Mouse (Mus musculus) forebrain, embryonic 13.5 days (tissue): ENCODE results near the gene Olfr1388. TPM values are rescaled to one million over a fixed set of nuclear protein-coding genes. Genes with fewer than 3 reads are reported as not detected.

Source experiments
- polyA plus RNA-seq: library from polyadenylated mRNA; unstranded; fragments of >200 nt; fragmentation: Nextera tagmentation; extraction: Ambion mirVana; gene quantifications from 2 replicates; pipeline ENCODE4 v1.2.1, GENCODE M21; 2015

The Olfr1388 gene
- polyA plus RNA-seq, 1 experiment from 2014 or later: 0.10 TPM

Other genes with a start within 250 kb of the Olfr1388 start
- gene Btnl9, start 249.5 kb upstream of the Olfr1388 start, polyA plus RNA-seq: 0.03 and 0.26 TPM in 2 replicates
- gene Zfp62, start 233.3 kb upstream of the Olfr1388 start, polyA plus RNA-seq: 58.5 and 58.6 TPM in 2 replicates
- 25.5 and 30.6 TPM in 2 replicates for gene Mgat1, start 192.4 kb upstream of the Olfr1388 start, polyA plus RNA-seq
- 0.08 and 0.13 TPM in 2 replicates for gene Olfr1393, start 158.3 kb upstream of the Olfr1388 start, polyA plus RNA-seq
- not detected in 2 replicates for gene Olfr1392, start 151.3 kb upstream of the Olfr1388 start, polyA plus RNA-seq
- not detected in 2 replicates for gene Olfr10, start 131.9 kb upstream of the Olfr1388 start, polyA plus RNA-seq
- not detected in 2 replicates for gene Olfr1391, start 113.9 kb upstream of the Olfr1388 start, polyA plus RNA-seq
- not detected in 2 replicates for gene Olfr1390, start 101.4 kb upstream of the Olfr1388 start, polyA plus RNA-seq
- gene Olfr1389, start 13.6 kb upstream of the Olfr1388 start, polyA plus RNA-seq: not detected in 2 replicates
- not detected in 2 replicates for gene Olfr1387, start 18.7 kb downstream of the Olfr1388 start, polyA plus RNA-seq
- not detected in 2 replicates for gene Olfr1386, start 28.4 kb downstream of the Olfr1388 start, polyA plus RNA-seq
- not detected in 2 replicates for gene Olfr1385, start 52.4 kb downstream of the Olfr1388 start, polyA plus RNA-seq
- gene Olfr1384, start 70.1 kb downstream of the Olfr1388 start, polyA plus RNA-seq: not detected in 2 replicates
- not detected in 2 replicates for gene Olfr1383, start 83.0 kb downstream of the Olfr1388 start, polyA plus RNA-seq
- not detected in 2 replicates for gene Olfr1382, start 91.6 kb downstream of the Olfr1388 start, polyA plus RNA-seq
- gene Olfr1381, start 106.8 kb downstream of the Olfr1388 start, polyA plus RNA-seq: not detected in 2 replicates
- not detected in 2 replicates for gene Olfr1380, start 120.3 kb downstream of the Olfr1388 start, polyA plus RNA-seq
- gene Flt4, start 172.6 kb downstream of the Olfr1388 start, polyA plus RNA-seq: 1.5 TPM in 2 replicates
- gene Scgb3a1, start 227.0 kb downstream of the Olfr1388 start, polyA plus RNA-seq: not detected in 2 replicates